Mouse (Mus musculus) lung, adult 2 months (tissue): ENCODE data around the gene Trim45. TPM values are rescaled to one million over a fixed set of nuclear protein-coding genes. Genes with fewer than 3 reads are reported as not detected.

Source experiments
- DNase-seq: peaks from one replicate; pipeline ENCODE4 v3.0.0; 2022
- H3K4me1 ChIP-seq: fragments of 200-500 bp; 2 replicates; pipeline ENCODE4 v1.6.1; 2011; ENCODE audit warnings: low read length; ENCODE audit not compliant: control insufficient read depth, insufficient read depth
- H3K4me3 ChIP-seq: fragments of 200-500 bp; replicated peaks from 2 replicates; pipeline ENCODE3; 2011; ENCODE audit warnings: low read depth, mild to moderate bottlenecking, control low read depth, low read length; ENCODE audit errors: extremely low read depth
- CTCF ChIP-seq: fragments of 200-500 bp; IDR thresholded peaks from 2 replicates; pipeline ENCODE4 v1.5.1; 2011; ENCODE audit warnings: mild to moderate bottlenecking, low read length, control low read depth; ENCODE audit not compliant: insufficient read depth
- POLR2A ChIP-seq: fragments of 200-500 bp; IDR thresholded peaks from 2 replicates; pipeline ENCODE4 v1.6.1; 2011; ENCODE audit warnings: low read depth, mild to moderate bottlenecking, control low read depth, low read length, borderline replicate concordance; ENCODE audit errors: extremely low read depth
- WGBS: fragments of 180-500 bp; shearing (Covaris S2); methylation state at CpG from one replicate; pipeline ENCODE4 v1.1.7; 2018; 5-methylcytosine and 5-hydroxymethylcytosine counted together
- polyA plus RNA-seq: library from polyadenylated mRNA; depleted of rRNA; stranded (reverse); fragments of >200 nt; gene quantifications from 2 replicates; pipeline ENCODE4 v1.2.3, GENCODE M21; 2012

Gene Trim45
- polyA plus RNA-seq, 1 experiment, result 2.7 TPM

DNA sequence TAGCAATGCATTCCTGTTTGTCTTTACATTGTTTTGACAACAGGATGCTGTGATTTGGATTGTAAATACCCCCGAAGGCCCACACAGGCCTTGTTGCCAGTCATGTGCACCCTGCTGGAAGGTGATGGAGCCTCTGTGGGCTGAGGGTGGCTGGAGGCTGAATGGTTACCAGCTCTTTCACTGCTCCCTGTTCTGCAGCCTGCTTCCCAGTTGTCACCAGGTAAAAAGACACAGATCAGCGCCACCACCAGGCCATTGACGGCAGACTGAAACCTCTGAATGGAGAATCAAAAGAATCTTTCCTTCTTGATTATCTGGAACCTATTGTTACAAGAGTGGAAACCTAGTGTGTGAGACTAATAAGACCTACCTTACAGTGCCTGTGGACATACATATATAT lies 15.1 kb upstream of the Trim45 start:
- no peaks in the 10 kb centered on the region for H3K4me1 ChIP-seq
- DNase-seq, result no peak
- TF ChIP-seq CTCF (no peak), POLR2A (no peak)
- no peak overlapping the region for H3K4me3 ChIP-seq
- 47% methylated on average over 3 of the region's 3 CpGs for WGBS

GRCm38 (mm10) chr3:100908594-100908993 lies 13.4 kb upstream of the Trim45 start:
- DNase-seq, result no peak
- 27% methylated on average over 6 of the region's 6 CpGs for WGBS
- Histone ChIP-seq H3K4me1 (no peaks in the 10 kb centered on the region), H3K4me3 (no peak overlapping the region)
- TF ChIP-seq CTCF, result no peak
- TF ChIP-seq POLR2A, result no peak

- Histone ChIP-seq H3K4me3 (no peak overlapping the region), H3K4me1 (no peaks in the 10 kb centered on the region)
- no peak for TF ChIP-seq POLR2A
- TF ChIP-seq CTCF, result no peak
- 57% methylated on average over 5 of the region's 5 CpGs for WGBS
- no peak for DNase-seq
Observed at GRCm38 (mm10) chr3:100910621-100911020, 11.4 kb upstream of the Trim45 start.

DNA sequence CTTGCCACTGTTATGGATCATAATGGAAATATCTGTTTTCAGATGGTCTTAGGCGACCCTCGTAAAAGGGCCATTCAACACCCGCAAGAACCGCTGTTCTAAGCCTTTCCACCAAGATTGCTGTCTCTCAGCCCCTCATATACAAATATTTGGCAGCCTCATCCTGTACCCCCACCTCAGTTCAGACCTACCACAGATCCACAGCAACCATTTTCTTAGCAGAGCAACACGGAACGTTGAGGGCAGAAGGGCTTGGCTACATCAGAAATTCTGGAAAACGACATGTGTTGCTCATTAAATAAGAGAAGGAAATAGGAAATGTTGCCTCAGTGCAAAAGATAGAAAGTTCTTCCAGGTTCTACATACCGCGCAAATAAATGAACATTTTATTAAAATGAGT lies 11.0 kb upstream of the Trim45 start:
- no peak for TF ChIP-seq CTCF
- no peak for TF ChIP-seq POLR2A
- no peak for DNase-seq

GRCm38 (mm10) chr3:100911498-100912213 lies 10.3 kb upstream of the Trim45 start:
- H3K4me3 ChIP-seq, result no peak overlapping the region
- no peak for DNase-seq
- TF ChIP-seq POLR2A (no peak), CTCF (no peak)
- no peaks in the 10 kb centered on the region for H3K4me1 ChIP-seq
- WGBS, result 55% methylated on average over 7 of the region's 7 CpGs

More for the DNA sequence above, 11.0 kb upstream of the Trim45 start:
- Histone ChIP-seq H3K4me1 (no peaks in the 10 kb centered on the region), H3K4me3 (no peak overlapping the region)
- WGBS, result 70% methylated on average over 9 of the region's 9 CpGs

DNA sequence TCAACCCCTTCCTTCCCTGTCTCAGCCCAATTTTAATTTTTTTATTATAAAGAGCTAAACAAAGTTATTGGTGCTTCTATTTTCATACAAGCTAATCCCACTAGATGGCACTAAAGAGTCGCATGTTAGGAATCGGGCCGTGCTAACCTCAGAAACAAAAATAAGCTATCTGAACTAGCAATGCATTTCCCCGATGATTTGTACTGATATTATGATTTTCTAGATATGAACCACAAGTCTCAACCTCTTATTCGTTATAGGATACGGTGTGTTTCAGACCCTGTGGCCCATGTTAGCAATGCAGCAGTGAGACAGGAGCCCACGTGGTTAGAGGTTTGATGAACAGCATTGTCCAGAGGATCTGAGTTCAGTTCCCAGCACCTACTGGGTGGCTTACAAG lies 5.2 kb upstream of the Trim45 start:
- 10% methylated on average over 7 of the region's 7 CpGs for WGBS
- TF ChIP-seq POLR2A, result no peak
- H3K4me3 ChIP-seq, result no peak overlapping the region
- no peaks in the 10 kb centered on the region for H3K4me1 ChIP-seq
- DNase-seq, result no peak

GRCm38 (mm10) chr3:100920611-100921140 lies 1.3 kb upstream of the Trim45 start:
- H3K4me3 ChIP-seq, result no peak overlapping the region
- TF ChIP-seq CTCF (no peak), POLR2A (no peak)
- 68% methylated on average over 9 of the region's 9 CpGs for WGBS
- no peak for DNase-seq
- no peaks in the 10 kb centered on the region for H3K4me1 ChIP-seq

DNA sequence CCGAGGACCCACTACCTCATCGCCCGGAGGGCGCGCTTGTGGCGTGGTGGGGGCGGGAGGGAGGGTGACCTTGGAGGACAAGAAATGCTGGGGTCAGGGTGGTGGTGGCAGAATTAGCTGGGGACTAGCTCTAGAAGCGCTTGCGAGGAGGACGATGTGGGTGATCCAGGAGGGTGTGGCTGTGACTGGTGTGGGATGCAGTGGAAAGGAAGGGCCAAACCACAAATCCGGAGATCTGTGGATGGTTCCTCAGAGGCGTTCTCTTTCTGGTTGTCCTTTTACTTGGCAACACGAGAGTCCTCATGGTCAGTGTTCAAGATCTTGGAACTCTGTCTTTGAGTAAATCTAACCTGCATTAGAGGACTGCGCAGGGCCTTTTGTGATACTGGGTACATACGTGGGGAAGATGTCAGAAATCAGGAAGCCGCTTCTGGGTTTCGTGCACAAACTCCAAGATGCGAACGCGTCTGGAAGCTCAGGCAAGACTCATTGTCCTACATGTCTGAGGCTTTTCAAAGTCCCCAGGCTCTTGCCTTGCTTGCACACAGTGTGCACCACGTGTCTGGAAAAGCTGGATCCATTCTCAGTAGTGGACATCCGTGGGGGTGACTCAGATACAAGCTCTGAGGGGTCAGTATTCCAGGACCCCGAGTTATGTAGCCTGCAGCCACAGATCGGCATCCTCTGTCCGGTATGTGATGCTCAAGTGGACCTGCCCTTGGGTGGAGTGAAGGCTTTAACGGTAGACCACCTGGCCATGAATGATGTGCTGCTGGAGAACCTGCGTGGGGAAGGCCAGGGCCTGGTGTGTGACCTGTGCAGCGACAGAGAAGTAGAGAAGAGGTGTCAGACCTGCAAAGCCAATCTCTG lies 739 bp downstream of the Trim45 start:
- TF ChIP-seq POLR2A (no peak), CTCF (no peak)
- no peak for DNase-seq
- 27% methylated on average over 28 of the region's 28 CpGs for whole genome bisulfite sequencing
- peak overlapping the region; percentile 58 for H3K4me3 ChIP-seq
- no peaks in the 10 kb centered on the region for H3K4me1 ChIP-seq

- Histone ChIP-seq H3K4me3 (no peak overlapping the region), H3K4me1 (no peaks in the 10 kb centered on the region)
- no peak for DNase-seq
- WGBS, result 66% methylated on average over 6 of the region's 6 CpGs
- TF ChIP-seq CTCF (no peak), POLR2A (no peak)
Observed at GRCm38 (mm10) chr3:100924065-100924732, 2.2 kb downstream of the Trim45 start.
